Mouse (Mus musculus) erythroblast, embryonic 14.5 days (primary cell): ENCODE measurements around the gene Tmem175.

Experiments
- GATA1 ChIP-seq: IDR thresholded peaks from 2 replicates; pipeline ENCODE4 v1.6.1; 2012; ENCODE audit warnings: low read length, inconsistent platforms, mixed read lengths
- TAL1 ChIP-seq: IDR thresholded peaks from 3 replicates; pipeline ENCODE4 v1.6.1; 2012; ENCODE audit warnings: low read length, inconsistent platforms, mixed read lengths

DNA sequence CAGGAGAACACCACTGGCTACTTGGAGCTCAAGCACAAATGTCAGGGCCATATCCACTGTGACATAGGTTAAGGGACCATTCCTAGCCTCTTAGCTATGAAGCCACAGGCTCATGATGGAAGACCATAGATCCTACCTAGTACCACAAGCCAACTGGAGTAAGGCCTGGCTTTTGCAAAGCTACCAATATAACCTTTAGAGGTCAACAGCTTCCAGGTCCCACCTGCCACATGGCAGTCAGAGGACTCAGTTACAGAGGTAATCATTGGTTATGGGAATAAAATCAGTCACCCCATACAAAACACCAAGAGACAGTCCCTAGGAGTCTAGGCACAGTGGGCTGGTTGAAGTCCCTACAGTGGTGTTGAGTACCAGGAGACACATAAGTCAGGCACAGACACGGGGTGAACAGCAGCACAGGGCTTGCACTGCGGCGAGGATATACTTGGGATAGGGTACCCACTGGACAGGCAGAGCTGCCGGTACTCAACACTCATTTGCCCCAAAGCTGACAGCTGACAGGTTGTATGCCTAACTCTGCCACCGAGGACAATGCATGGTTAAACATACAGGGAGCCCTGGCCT is 21.7 kb downstream of the Tmem175 start:
- TF ChIP-seq GATA1 (no peak), TAL1 (no peak)
